Mouse (Mus musculus) MEL (cell line): ENCODE data around the gene Hmgn1. TPM values are rescaled to one million over a fixed set of nuclear protein-coding genes. Genes with fewer than 3 reads are reported as not detected.

Source experiments
- DNase-seq: peaks from one replicate; pipeline ENCODE4 v3.0.0; 2011; ENCODE audit warnings: low read depth, low spot score
- H3K27ac ChIP-seq: 2 replicates; pipeline ENCODE4 v1.5.1; 2012; ENCODE audit warnings: low read depth, mild to moderate bottlenecking, control low read depth, low read length, moderate library complexity; ENCODE audit not compliant: control insufficient read depth
- H3K27me3 ChIP-seq, 2 experiments: fragments of 150-350 bp in 1 of 2; sonication (generic) in 1 of 2; 2 replicates each; pipeline ENCODE4 v1.6.1; 2012; ENCODE audit warnings: low read length in 2 of 2, mild to moderate bottlenecking in 2 of 2, improper control_type of control experiment in 1 of 2, moderate library complexity in 1 of 2; ENCODE audit not compliant: insufficient read depth in 2 of 2, control insufficient read depth in 1 of 2
- H3K36me3 ChIP-seq, 2 experiments: 2 replicates each; pipeline ENCODE4 v1.6.1; 2012 to 2014; ENCODE audit warnings: low read length in 2 of 2, improper control_type of control experiment in 1 of 2, inconsistent platforms in 1 of 2, mild to moderate bottlenecking in 1 of 2; ENCODE audit not compliant: insufficient read depth in 2 of 2, control insufficient read depth in 1 of 2
- H3K4me1 ChIP-seq, 2 experiments: fragments of 150-350 bp in 1 of 2; sonication (generic) in 1 of 2; 2 replicates each; pipeline ENCODE4 v1.6.1; 2012; ENCODE audit warnings: low read length in 2 of 2, improper control_type of control experiment in 1 of 2, mild to moderate bottlenecking in 1 of 2; ENCODE audit not compliant: insufficient read depth in 2 of 2, control insufficient read depth in 1 of 2
- H3K4me3 ChIP-seq, 2 experiments: fragments of 150-350 bp in 1 of 2; sonication (generic) in 1 of 2; 2 replicates each; pipeline ENCODE4 v1.5.1; 2012; ENCODE audit warnings: low read depth in 2 of 2, low read length in 2 of 2, mild to moderate bottlenecking in 2 of 2, moderate library complexity in 2 of 2, control low read depth in 1 of 2, improper control_type of control experiment in 1 of 2; ENCODE audit not compliant: control insufficient read depth in 1 of 2, insufficient read depth in 1 of 2
- H3K79me2 ChIP-seq: 2 replicates; pipeline ENCODE4 v1.6.1; 2012; ENCODE audit warnings: mild to moderate bottlenecking, low read length, moderate library complexity; ENCODE audit not compliant: control insufficient read depth, poor library complexity, insufficient read depth
- H3K9ac ChIP-seq: 2 replicates; pipeline ENCODE4 v1.6.1; 2012; ENCODE audit warnings: low read depth, mild to moderate bottlenecking, control low read depth, low read length, moderate library complexity; ENCODE audit not compliant: control insufficient read depth, poor library complexity, severe bottlenecking
- H3K9me3 ChIP-seq: fragments of 150-350 bp; sonication (generic); replicated peaks from 2 replicates; pipeline ENCODE4 v1.6.1; 2012; ENCODE audit warnings: mild to moderate bottlenecking, low read length, improper control_type of control experiment, moderate library complexity; ENCODE audit not compliant: insufficient read depth
- BHLHE40 ChIP-seq: IDR thresholded peaks from 2 replicates; pipeline ENCODE4 v1.6.1; 2012; ENCODE audit warnings: low read depth, mild to moderate bottlenecking, inconsistent platforms, low read length, improper control_type of control experiment, borderline replicate concordance
- CHD2 ChIP-seq: IDR thresholded peaks from 2 replicates; pipeline ENCODE4 v1.6.1; 2011; ENCODE audit warnings: low read length, improper control_type of control experiment
- CTCF ChIP-seq, 3 experiments: IDR thresholded peaks in 2 of 3; conservative IDR thresholded peaks in 1 of 3; 2 replicates each; pipeline ENCODE4 v1.5.1; 2011 to 2012; ENCODE audit warnings: low read length in 3 of 3, low read depth in 2 of 3, mild to moderate bottlenecking in 2 of 3, improper control_type of control experiment in 1 of 3, inconsistent platforms in 1 of 3, mixed read lengths in 1 of 3, moderate library complexity in 1 of 3; ENCODE audit not compliant: control insufficient read depth in 1 of 3, insufficient read depth in 1 of 3, poor library complexity in 1 of 3, severe bottlenecking in 1 of 3
- ETS1 ChIP-seq: IDR thresholded peaks from 2 replicates; pipeline ENCODE4 v1.6.1; 2012; ENCODE audit warnings: low read depth, mild to moderate bottlenecking, inconsistent platforms, low read length, improper control_type of control experiment, moderate library complexity
- HCFC1 ChIP-seq: IDR thresholded peaks from 2 replicates; pipeline ENCODE4 v1.6.1; 2012; ENCODE audit warnings: low read depth, mild to moderate bottlenecking, inconsistent platforms, low read length, improper control_type of control experiment, moderate library complexity
- JUND ChIP-seq: IDR thresholded peaks from 2 replicates; pipeline ENCODE4 v1.6.1; 2011; ENCODE audit warnings: low read depth, mild to moderate bottlenecking, improper control_type of control experiment, low read length
- KAT2A ChIP-seq: conservative IDR thresholded peaks from 2 replicates; pipeline ENCODE4 v1.6.1; 2012; ENCODE audit warnings: low read depth, low read length, improper control_type of control experiment, inconsistent platforms
- MAFK ChIP-seq: IDR thresholded peaks from 2 replicates; pipeline ENCODE4 v1.6.1; 2011; ENCODE audit warnings: low read depth, mild to moderate bottlenecking, low read length, improper control_type of control experiment, borderline replicate concordance
- MAX ChIP-seq: IDR thresholded peaks from 2 replicates; pipeline ENCODE4 v1.6.1; 2011; ENCODE audit warnings: low read length, improper control_type of control experiment
- MAZ ChIP-seq: IDR thresholded peaks from 2 replicates; pipeline ENCODE4 v1.6.1; 2012; ENCODE audit warnings: low read depth, mild to moderate bottlenecking, inconsistent platforms, low read length, improper control_type of control experiment
- NELFE ChIP-seq: IDR thresholded peaks from 2 replicates; pipeline ENCODE4 v1.6.1; 2011; ENCODE audit warnings: low read depth, low read length, improper control_type of control experiment
- NRF1 ChIP-seq: IDR thresholded peaks from 2 replicates; pipeline ENCODE4 v1.6.1; 2014; ENCODE audit warnings: low read depth, mild to moderate bottlenecking, inconsistent platforms, low read length, improper control_type of control experiment, moderate library complexity; ENCODE audit not compliant: poor library complexity, insufficient read depth, severe bottlenecking
- POLR2AphosphoS2 ChIP-seq: IDR thresholded peaks from 2 replicates; pipeline ENCODE4 v1.6.1; 2011; ENCODE audit warnings: low read length, improper control_type of control experiment
- POLR2AphosphoS5 ChIP-seq: IDR thresholded peaks from 2 replicates; pipeline ENCODE4 v1.6.1; 2012; ENCODE audit warnings: low read depth, borderline replicate concordance, mild to moderate bottlenecking, inconsistent platforms, low read length, moderate library complexity, mixed read lengths
- SIN3A ChIP-seq: IDR thresholded peaks from 2 replicates; pipeline ENCODE4 v1.6.1; 2012; ENCODE audit warnings: low read length, improper control_type of control experiment, inconsistent platforms
- SMC3 ChIP-seq: IDR thresholded peaks from 2 replicates; pipeline ENCODE4 v1.6.1; 2011; ENCODE audit warnings: low read depth, low read length, improper control_type of control experiment
- USF1 ChIP-seq: IDR thresholded peaks from 2 replicates; pipeline ENCODE4 v1.6.1; 2014; ENCODE audit warnings: low read depth, mild to moderate bottlenecking, inconsistent platforms, low read length, improper control_type of control experiment, moderate library complexity
- USF2 ChIP-seq, 2 experiments: IDR thresholded peaks; 2 replicates each; pipeline ENCODE4 v1.6.1; 2011 to 2012; ENCODE audit warnings: improper control_type of control experiment in 2 of 2, low read length in 2 of 2, borderline replicate concordance in 1 of 2, inconsistent platforms in 1 of 2, low read depth in 1 of 2, mild to moderate bottlenecking in 1 of 2; ENCODE audit not compliant: insufficient read depth in 1 of 2
- ZC3H11A ChIP-seq: IDR thresholded peaks from 2 replicates; pipeline ENCODE4 v1.6.1; 2012; ENCODE audit warnings: low read depth, mild to moderate bottlenecking, inconsistent platforms, low read length, improper control_type of control experiment
- ZKSCAN1 ChIP-seq: IDR thresholded peaks from 2 replicates; pipeline ENCODE4 v1.6.1; 2012; ENCODE audit warnings: low read depth, mild to moderate bottlenecking, inconsistent platforms, low read length, improper control_type of control experiment, moderate library complexity
- polyA plus RNA-seq, 2 experiments: library from polyadenylated mRNA; stranded (reverse) in 1 of 2; unstranded in 1 of 2; fragments of >175 nt in 1 of 2; fragments of >200 nt in 1 of 2; gene quantifications; 2 replicates each; pipeline versions ENCODE4 v1.2.1 to v1.2.4; 2012; ENCODE audit warnings: low replicate concordance in 2 of 2, low read depth in 1 of 2; ENCODE audit not compliant: insufficient read length in 2 of 2, insufficient read depth in 1 of 2, missing spikeins in 1 of 2
- total RNA-seq: library from RNA; depleted of rRNA; stranded (reverse); fragments of 300-350 nt; gene quantifications from 2 replicates; pipeline ENCODE4 v1.2.3, GENCODE M21; 2012

Hmgn1 gene
- total and polyA plus RNA-seq, 3 experiments, result 185 to 778 (median 246) TPM

GRCm38 (mm10) chr16:96165723-96166264 is 38.3 kb upstream of the Hmgn1 start:
- H3K27ac ChIP-seq, result no peak overlapping the region
- H3K79me2 ChIP-seq, result no peaks in the 10 kb centered on the region
- no peak overlapping the region for H3K4me3 ChIP-seq
- no peaks in the 10 kb centered on the region for H3K27me3 ChIP-seq
- H3K9ac ChIP-seq, result no peak overlapping the region
- DNase-seq, result no peak
- no peaks in the 10 kb centered on the region; a peak in 1 of 4 replicates for H3K36me3 ChIP-seq
- TF ChIP-seq USF2 (IDR thresholded peaks at IDR 0.05; ENCODE audit: borderline replicate concordance in 1 of 2, insufficient read depth in 1 of 2, low read depth in 1 of 2, low read length in 2 of 2) (no peak), ZKSCAN1 (no peak), JUND (no peak), MAZ (no peak), NELFE (no peak), CTCF (IDR thresholded peaks at IDR 0.05 in 2 of 3, conservative IDR thresholded peaks at IDR 0.05 in 1 of 3; ENCODE audit: control insufficient read depth in 1 of 3, insufficient read depth in 1 of 3, low read depth in 2 of 3, low read length in 3 of 3, poor library complexity in 1 of 3, severe bottlenecking in 1 of 3) (no peak)
- H3K9me3 ChIP-seq, result no peaks in the 10 kb centered on the region
- H3K4me1 ChIP-seq, result no peaks in the 10 kb centered on the region

GRCm38 (mm10) chr16:96161336-96161735 is 33.8 kb upstream of the Hmgn1 start:
- TF ChIP-seq JUND (no peak), MAZ (no peak), POLR2AphosphoS2 (no peak), SMC3 (no peak), CHD2 (no peak), ETS1 (no peak), HCFC1 (no peak)
- no peak overlapping the region for H3K27ac ChIP-seq
- H3K9ac ChIP-seq, result no peak overlapping the region
- H3K4me1 ChIP-seq, result no peaks in the 10 kb centered on the region
- no peaks in the 10 kb centered on the region for H3K27me3 ChIP-seq
- H3K4me3 ChIP-seq, result no peak overlapping the region
- no peaks in the 10 kb centered on the region for H3K79me2 ChIP-seq
- H3K9me3 ChIP-seq, result no peaks in the 10 kb centered on the region
- no peak for DNase-seq
- no peaks in the 10 kb centered on the region; a peak in 2 of 4 replicates for H3K36me3 ChIP-seq

GRCm38 (mm10) chr16:96160927-96161326 is 33.4 kb upstream of the Hmgn1 start:
- Histone ChIP-seq H3K36me3 (no peaks in the 10 kb centered on the region; a peak in 2 of 4 replicates), H3K79me2 (no peaks in the 10 kb centered on the region), H3K4me1 (no peaks in the 10 kb centered on the region), H3K27ac (no peak overlapping the region), H3K9ac (no peak overlapping the region), H3K27me3 (no peaks in the 10 kb centered on the region), H3K4me3 (no peak overlapping the region), H3K9me3 (no peaks in the 10 kb centered on the region)
- no peak for DNase-seq
- TF ChIP-seq POLR2AphosphoS5 (no peak), NRF1 (no peak), ZKSCAN1 (no peak), SMC3 (no peak), MAFK (no peak), USF1 (no peak), MAX (no peak), CHD2 (no peak), ETS1 (no peak), ZC3H11A (no peak), NELFE (no peak), CTCF (IDR thresholded peaks at IDR 0.05 in 2 of 3, conservative IDR thresholded peaks at IDR 0.05 in 1 of 3; ENCODE audit: control insufficient read depth in 1 of 3, insufficient read depth in 1 of 3, low read depth in 2 of 3, low read length in 3 of 3, poor library complexity in 1 of 3, severe bottlenecking in 1 of 3) (no peak), KAT2A (no peak), BHLHE40 (no peak), JUND (no peak), SIN3A (no peak)
